Mouse (Mus musculus) embryonic facial prominence, embryonic 14.5 days (tissue): ENCODE results near the gene Cntln. TPM values are rescaled to one million over a fixed set of nuclear protein-coding genes. Genes with fewer than 3 reads are reported as not detected.
A peak's percentile ranks its signal among the peaks of the same experiment; 100 is the strongest.

Experiments
- ATAC-seq: fragments of 200-750 bp; cut with Nextera tagmentation; 2 replicates; pipeline ENCODE4 v1.8.0; 2017; ENCODE audit warnings: low read depth, moderate number of reproducible peaks, moderate TSS enrichment
- DNase-seq: peaks from one replicate; pipeline ENCODE4 v3.0.0-alpha.2; 2015; ENCODE audit warnings: low spot score
- H3K27ac ChIP-seq: fragments of 300-500 bp; sonication (generic); replicated peaks from 2 replicates; pipeline ENCODE4 v1.5.1; 2014; ENCODE audit warnings: low read depth, mild to moderate bottlenecking, low read length, moderate library complexity
- H3K27me3 ChIP-seq: fragments of 300-500 bp; sonication (generic); replicated peaks from 2 replicates; pipeline ENCODE4 v1.6.1; 2014; ENCODE audit warnings: low read length; ENCODE audit not compliant: control insufficient read depth, insufficient read depth
- H3K36me3 ChIP-seq: fragments of 300-500 bp; sonication (generic); 2 replicates; pipeline ENCODE4 v1.6.1; 2014; ENCODE audit warnings: low read length, mixed read lengths; ENCODE audit not compliant: control insufficient read depth, insufficient read depth
- H3K4me1 ChIP-seq: fragments of 300-500 bp; sonication (generic); 2 replicates; pipeline ENCODE4 v1.6.1; 2014; ENCODE audit warnings: antibody characterized with exemption, low read length; ENCODE audit not compliant: control insufficient read depth, insufficient read depth
- H3K4me2 ChIP-seq: fragments of 300-500 bp; sonication (generic); 2 replicates; pipeline ENCODE4 v1.6.1; 2014; ENCODE audit warnings: low read depth, mild to moderate bottlenecking, low read length, moderate library complexity, mixed read lengths
- H3K4me3 ChIP-seq: fragments of 300-500 bp; sonication (generic); 2 replicates; pipeline ENCODE4 v1.5.1; 2014; ENCODE audit warnings: low read depth, mild to moderate bottlenecking, low read length
- H3K9ac ChIP-seq: fragments of 300-500 bp; sonication (generic); 2 replicates; pipeline ENCODE4 v1.6.1; 2014; ENCODE audit warnings: low read depth, mild to moderate bottlenecking, low read length, moderate library complexity, mixed read lengths
- H3K9me3 ChIP-seq: fragments of 300-500 bp; sonication (generic); 2 replicates; pipeline ENCODE4 v1.6.1; 2016; ENCODE audit warnings: low read length; ENCODE audit not compliant: control insufficient read depth
- WGBS: fragments of 180-500 bp; shearing (Covaris S2); extraction: QIAGEN DNeasy Blood & Tissue Kit; methylation state at CpG from one replicate; pipeline ENCODE4 v1.1.7; 2014; 5-methylcytosine and 5-hydroxymethylcytosine counted together
- polyA plus RNA-seq: library from polyadenylated mRNA; unstranded; fragments of >200 nt; fragmentation: Nextera tagmentation; extraction: Ambion mirVana; gene quantifications from 2 replicates; pipeline ENCODE4 v1.2.1, GENCODE M21; 2014

Cntln gene
- polyA plus RNA-seq, 1 experiment from 2014 or later: 12.2 TPM

GRCm38 (mm10) chr4:84918393-84918792 lies 34.3 kb downstream of the Cntln start:
- Histone ChIP-seq H3K9me3 (0 out of 2 replicates have a peak, but pooled peaks cover 6% of the 10 kb centered on the region), H3K4me2 (no peak overlapping the region), H3K9ac (no peak overlapping the region), H3K36me3 (peaks cover 6% of the 10 kb centered on the region; the same call in 1 of the 2 replicates), H3K4me1 (no peaks in the 10 kb centered on the region), H3K4me3 (no peak overlapping the region), H3K27ac (no peak overlapping the region), H3K27me3 (no peaks in the 10 kb centered on the region)
- ATAC-seq (no peak), DNase-seq (no peak)
- 77% methylated on average over 1 of the region's 1 CpGs for WGBS

- Histone ChIP-seq H3K4me3 (no peak overlapping the region), H3K9me3 (no peaks in the 10 kb centered on the region; the same call in 1 of the 2 replicates), H3K9ac (no peak overlapping the region), H3K4me2 (no peak overlapping the region), H3K36me3 (0 out of 2 replicates have a peak, but pooled peaks cover 6% of the 10 kb centered on the region), H3K27ac (no peak overlapping the region), H3K4me1 (no peaks in the 10 kb centered on the region), H3K27me3 (no peaks in the 10 kb centered on the region)
- WGBS: 75% methylated on average over 6 of the region's 6 CpGs
- DNase-seq (no peak), ATAC-seq (no peak)
These were observed 50.3 kb downstream of the Cntln start for GRCm38 (mm10) chr4:84934342-84934929.

GRCm38 (mm10) chr4:84942059-84942458 lies 58.0 kb downstream of the Cntln start:
- H3K4me1 ChIP-seq: peaks cover 5% of the 10 kb centered on the region; the same call in 1 of the 2 replicates
- 50% methylated on average over 2 of the region's 2 CpGs for WGBS
- H3K27me3 ChIP-seq: no peaks in the 10 kb centered on the region
- H3K4me2 ChIP-seq: no peak overlapping the region
- H3K27ac ChIP-seq: no peak overlapping the region
- H3K9me3 ChIP-seq: no peaks in the 10 kb centered on the region
- ATAC-seq: peak; percentile 50; the same call in 1 of the 2 replicates
- H3K36me3 ChIP-seq: no peaks in the 10 kb centered on the region
- DNase-seq: peak; percentile 26
- no peak overlapping the region for H3K9ac ChIP-seq
- no peak overlapping the region for H3K4me3 ChIP-seq

GRCm38 (mm10) chr4:84942651-84943050 lies 58.5 kb downstream of the Cntln start:
- WGBS: 57% methylated on average over 2 of the region's 2 CpGs
- H3K27me3 ChIP-seq: no peaks in the 10 kb centered on the region
- no peak for ATAC-seq

GRCm38 (mm10) chr4:84944100-84944499 lies 60.0 kb downstream of the Cntln start:
- Histone ChIP-seq H3K9me3 (no peaks in the 10 kb centered on the region), H3K27me3 (no peaks in the 10 kb centered on the region), H3K27ac (no peak overlapping the region), H3K4me1 (peaks cover 5% of the 10 kb centered on the region; the same call in 1 of the 2 replicates), H3K9ac (no peak overlapping the region), H3K4me3 (no peak overlapping the region), H3K4me2 (no peak overlapping the region), H3K36me3 (no peaks in the 10 kb centered on the region)
- DNase-seq: no peak
- ATAC-seq: no peak
- 73% methylated on average over 4 of the region's 4 CpGs for WGBS

More at GRCm38 (mm10) chr4:84942651-84943050, 58.5 kb downstream of the Cntln start:
- peaks cover 5% of the 10 kb centered on the region; the same call in 1 of the 2 replicates for H3K4me1 ChIP-seq
- no peaks in the 10 kb centered on the region for H3K36me3 ChIP-seq
- H3K27ac ChIP-seq: no peak overlapping the region
- H3K9me3 ChIP-seq: no peaks in the 10 kb centered on the region
- no peak for DNase-seq
- H3K9ac ChIP-seq: no peak overlapping the region
- no peak overlapping the region for H3K4me3 ChIP-seq
- H3K4me2 ChIP-seq: no peak overlapping the region

GRCm38 (mm10) chr4:84946450-84946849 lies 62.3 kb downstream of the Cntln start:
- Histone ChIP-seq H3K4me2 (no peak overlapping the region), H3K36me3 (no peaks in the 10 kb centered on the region), H3K4me3 (no peak overlapping the region), H3K27me3 (no peaks in the 10 kb centered on the region), H3K27ac (no peak overlapping the region), H3K4me1 (peaks cover 5% of the 10 kb centered on the region; the same call in 1 of the 2 replicates), H3K9ac (no peak overlapping the region), H3K9me3 (no peaks in the 10 kb centered on the region)
- ATAC-seq: no peak
- WGBS: 80% methylated on average over 3 of the region's 3 CpGs
- DNase-seq: no peak

GRCm38 (mm10) chr4:84976875-84977646 lies 93.0 kb downstream of the Cntln start:
- Histone ChIP-seq H3K27ac (no peak overlapping the region), H3K4me3 (no peak overlapping the region), H3K4me1 (no peaks in the 10 kb centered on the region), H3K9ac (no peak overlapping the region), H3K9me3 (no peaks in the 10 kb centered on the region), H3K4me2 (no peak overlapping the region), H3K36me3 (0 out of 2 replicates have a peak, but pooled peaks cover 8% of the 10 kb centered on the region), H3K27me3 (no peaks in the 10 kb centered on the region)
- ATAC-seq: no peak
- WGBS: 63% methylated on average over 7 of the region's 7 CpGs
- peak; percentile 14 for DNase-seq

GRCm38 (mm10) chr4:84995520-84996348 lies 111.6 kb downstream of the Cntln start:
- Histone ChIP-seq H3K36me3 (peaks cover 8% of the 10 kb centered on the region; the same call in 1 of the 2 replicates), H3K4me2 (no peak overlapping the region), H3K4me1 (no peaks in the 10 kb centered on the region), H3K9me3 (no peaks in the 10 kb centered on the region), H3K27ac (no peak overlapping the region), H3K4me3 (no peak overlapping the region), H3K27me3 (no peaks in the 10 kb centered on the region), H3K9ac (no peak overlapping the region)
- no peak for ATAC-seq
- WGBS: 55% methylated on average over 10 of the region's 10 CpGs
- no peak for DNase-seq
